Mouse (Mus musculus): ENCODE results near the gene Ush1g. TPM values are rescaled to one million over a fixed set of nuclear protein-coding genes. Genes with fewer than 3 reads are reported as not detected.

The Ush1g gene
- polyA plus RNA-seq, 1 experiment from 2014 or later: not detected

DNA sequence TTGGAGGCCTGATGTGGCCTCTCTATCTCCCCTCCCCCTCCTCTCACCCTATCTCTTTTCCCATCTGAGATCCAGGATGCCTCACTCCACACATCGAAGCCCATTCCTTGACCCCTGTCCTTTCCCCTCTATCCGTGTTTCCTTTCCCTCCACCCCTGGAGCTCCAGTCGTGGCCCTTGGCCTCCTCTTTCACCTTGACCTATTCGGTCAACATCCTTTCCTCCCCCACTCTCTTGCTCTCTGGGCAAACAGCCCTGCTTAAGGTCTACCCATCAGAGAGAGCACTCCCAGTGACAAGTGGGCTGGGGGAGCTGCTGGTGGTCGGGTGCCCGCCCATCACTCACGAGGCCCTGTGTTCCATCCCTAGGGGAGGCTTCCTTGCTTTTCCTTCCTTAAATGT, 48.1 kb downstream of the Ush1g start:
- H3K4me2 ChIP-seq (ENCODE audit: low read length): no peak overlapping the region
- 78% methylated on average over 7 of the region's 7 CpGs for WGBS
- DNase-seq (ENCODE audit: low spot score) (no peak), ATAC-seq (no peak)
- H3K9me3 ChIP-seq (replicated peaks; ENCODE audit: control insufficient read depth, low read length): no peaks in the 10 kb centered on the region
- peaks cover 5% of the 10 kb centered on the region; the same call in 1 of the 2 replicates for H3K4me1 ChIP-seq (ENCODE audit: control insufficient read depth, insufficient read depth, low read length)
- H3K9ac ChIP-seq (ENCODE audit: low read length): no peak overlapping the region
- no peak overlapping the region for H3K4me3 ChIP-seq (ENCODE audit: low read depth, low read length)
- H3K27me3 ChIP-seq (replicated peaks; ENCODE audit: control insufficient read depth, insufficient read depth, low read length): 0 out of 2 replicates have a peak, but pooled peaks cover 2% of the 10 kb centered on the region
- H3K36me3 ChIP-seq (ENCODE audit: control insufficient read depth, insufficient read depth, low read length): peaks cover 8% of the 10 kb centered on the region; the same call in 1 of the 2 replicates
- no peak overlapping the region for H3K27ac ChIP-seq (ENCODE audit: low read depth, low read length)

DNA sequence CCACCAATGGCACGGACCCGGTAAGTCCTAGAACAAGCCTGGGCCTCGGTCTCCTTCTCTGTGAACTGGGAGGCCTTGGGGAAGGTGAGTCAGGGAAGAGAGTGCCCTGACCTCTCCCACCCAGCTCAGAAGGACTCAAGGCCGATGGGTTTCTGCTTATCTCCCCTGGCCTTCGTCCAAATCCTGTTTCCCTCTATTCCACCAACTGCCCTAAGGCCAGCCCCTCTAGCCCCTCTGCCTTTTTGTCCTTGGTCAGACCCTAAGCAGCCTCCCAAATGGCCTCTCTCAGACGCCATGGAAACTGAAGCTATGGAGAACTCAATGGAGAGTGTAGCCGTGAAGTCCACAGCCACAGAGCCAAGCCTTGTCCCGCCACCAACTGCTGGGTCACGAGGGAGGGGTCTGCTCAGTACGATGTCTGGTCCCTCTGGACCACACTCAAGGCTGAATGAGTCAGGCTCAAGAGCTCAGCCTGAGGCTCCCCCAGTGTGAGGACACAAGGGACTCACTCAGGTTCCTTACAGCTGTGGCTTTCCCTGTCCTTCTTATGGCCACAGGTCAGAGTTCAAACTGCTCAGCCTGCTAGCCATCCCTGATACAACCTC, 48.8 kb downstream of the Ush1g start:
- Histone ChIP-seq H3K27ac (ENCODE audit: low read depth, low read length) (no peak overlapping the region), H3K4me3 (ENCODE audit: low read depth, low read length) (no peak overlapping the region), H3K9me3 (replicated peaks; ENCODE audit: control insufficient read depth, low read length) (no peaks in the 10 kb centered on the region), H3K36me3 (ENCODE audit: control insufficient read depth, insufficient read depth, low read length) (peaks cover 15% of the 10 kb centered on the region; the same call in 1 of the 2 replicates), H3K9ac (ENCODE audit: low read length) (no peak overlapping the region), H3K27me3 (replicated peaks; ENCODE audit: control insufficient read depth, insufficient read depth, low read length) (peaks cover 8% of the 10 kb centered on the region), H3K4me2 (ENCODE audit: low read length) (no peak overlapping the region), H3K4me1 (ENCODE audit: control insufficient read depth, insufficient read depth, low read length) (peaks cover 5% of the 10 kb centered on the region; the same call in 1 of the 2 replicates)
- WGBS: 72% methylated on average over 10 of the region's 10 CpGs
- ATAC-seq: no peak
- DNase-seq (ENCODE audit: low spot score): no peak

DNA sequence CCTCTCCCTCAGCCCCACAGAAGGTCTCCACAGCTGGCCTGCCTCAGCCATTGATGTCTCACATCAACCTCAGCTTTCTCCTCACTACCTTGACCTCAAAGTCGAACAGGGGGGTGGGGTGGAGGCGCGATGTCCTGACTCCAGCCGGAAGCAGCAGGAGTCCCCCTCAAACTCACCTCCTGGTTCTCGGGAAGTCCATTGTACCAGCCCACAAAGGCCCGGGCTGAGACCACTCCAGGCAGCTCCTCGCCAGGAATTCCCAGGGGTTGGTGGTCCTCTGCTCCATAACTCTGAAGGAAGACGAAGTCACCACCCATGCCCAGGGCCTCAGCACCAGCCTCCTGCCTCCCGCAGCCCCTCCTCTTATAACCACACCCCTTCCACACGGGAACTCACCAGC, 50.4 kb downstream of the Ush1g start:
- H3K27me3 ChIP-seq (replicated peaks; ENCODE audit: control insufficient read depth, insufficient read depth, low read length): peaks cover 23% of the 10 kb centered on the region
- 61% methylated on average over 10 of the region's 10 CpGs for WGBS
- DNase-seq (ENCODE audit: low spot score) (no peak), ATAC-seq (no peak)
- H3K4me2 ChIP-seq (ENCODE audit: low read length): no peak overlapping the region
- H3K9ac ChIP-seq (ENCODE audit: low read length): no peak overlapping the region
- H3K4me3 ChIP-seq (ENCODE audit: low read depth, low read length): no peak overlapping the region
- H3K9me3 ChIP-seq (replicated peaks; ENCODE audit: control insufficient read depth, low read length): no peaks in the 10 kb centered on the region
- H3K36me3 ChIP-seq (ENCODE audit: control insufficient read depth, insufficient read depth, low read length): peaks cover 17% of the 10 kb centered on the region; the same call in 1 of the 2 replicates
- peaks cover 9% of the 10 kb centered on the region; the same call in 1 of the 2 replicates for H3K4me1 ChIP-seq (ENCODE audit: control insufficient read depth, insufficient read depth, low read length)
- no peak overlapping the region for H3K27ac ChIP-seq (ENCODE audit: low read depth, low read length)

DNA sequence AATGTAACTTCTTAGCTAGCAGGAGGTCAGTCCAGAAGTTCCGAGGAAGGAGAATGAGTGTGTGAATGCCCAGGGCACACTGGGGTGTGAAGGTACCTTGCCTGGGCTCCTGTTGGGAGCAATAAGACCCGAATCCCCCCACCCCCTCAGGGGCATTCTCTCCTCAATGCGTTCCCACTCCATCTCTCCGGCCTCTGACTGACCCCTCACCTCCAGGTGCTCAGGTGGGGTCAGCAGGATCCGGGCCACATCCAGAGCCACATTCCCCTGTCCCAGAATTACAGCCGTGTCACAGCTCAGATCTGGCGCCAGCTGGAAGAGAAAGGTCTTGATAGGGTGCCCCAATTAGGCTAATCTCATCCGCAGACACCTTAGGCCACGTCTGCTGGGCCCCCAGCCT, 50.8 kb downstream of the Ush1g start:
- H3K4me2 ChIP-seq (ENCODE audit: low read length): no peak overlapping the region
- no peak overlapping the region for H3K27ac ChIP-seq (ENCODE audit: low read depth, low read length)
- no peaks in the 10 kb centered on the region for H3K9me3 ChIP-seq (replicated peaks; ENCODE audit: control insufficient read depth, low read length)
- DNase-seq (ENCODE audit: low spot score) (no peak), ATAC-seq (no peak)
- H3K36me3 ChIP-seq (ENCODE audit: control insufficient read depth, insufficient read depth, low read length): peaks cover 17% of the 10 kb centered on the region; the same call in 1 of the 2 replicates
- H3K9ac ChIP-seq (ENCODE audit: low read length): no peak overlapping the region
- H3K4me1 ChIP-seq (ENCODE audit: control insufficient read depth, insufficient read depth, low read length): peaks cover 8% of the 10 kb centered on the region; the same call in 1 of the 2 replicates
- 82% methylated on average over 9 of the region's 9 CpGs for WGBS
- H3K27me3 ChIP-seq (replicated peaks; ENCODE audit: control insufficient read depth, insufficient read depth, low read length): peaks cover 27% of the 10 kb centered on the region
- no peak overlapping the region for H3K4me3 ChIP-seq (ENCODE audit: low read depth, low read length)

DNA sequence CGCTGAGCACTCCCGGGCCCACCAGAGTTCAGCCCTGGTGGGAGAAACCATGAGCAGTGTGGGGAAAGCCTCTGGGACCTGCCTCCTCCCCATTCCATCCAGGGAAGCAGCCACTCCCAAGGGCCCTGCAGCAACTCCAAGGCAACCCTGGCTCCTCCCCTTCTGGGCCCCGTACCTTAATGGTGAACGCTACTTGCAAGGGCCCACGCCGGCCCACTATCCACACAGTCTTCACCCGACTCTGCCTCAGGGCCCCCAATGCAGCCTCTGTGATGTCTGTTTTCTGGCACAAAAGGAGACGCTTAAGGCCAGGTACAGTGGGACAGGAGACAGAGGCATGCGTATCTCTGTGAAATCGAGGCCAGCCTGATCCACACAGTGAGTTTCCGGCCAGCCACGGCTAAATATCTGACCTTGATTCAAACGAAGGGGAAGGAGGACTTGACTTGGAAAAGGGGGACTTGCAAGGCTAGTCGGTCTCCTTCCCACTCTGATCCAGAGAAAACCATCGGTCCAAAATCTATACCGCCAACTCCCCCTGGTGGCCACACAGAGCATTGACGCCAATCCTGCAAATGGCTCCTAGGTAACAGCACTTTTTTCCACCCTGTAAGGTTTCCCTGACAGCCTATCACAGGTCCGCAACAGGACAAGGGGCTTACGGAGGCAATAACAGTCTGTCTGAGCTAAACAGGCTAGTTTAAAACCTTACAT, 51.5 kb downstream of the Ush1g start:
- no peak overlapping the region for H3K27ac ChIP-seq (ENCODE audit: low read depth, low read length)
- H3K4me2 ChIP-seq (ENCODE audit: low read length): no peak overlapping the region
- H3K27me3 ChIP-seq (replicated peaks; ENCODE audit: control insufficient read depth, insufficient read depth, low read length): peaks cover 35% of the 10 kb centered on the region
- ATAC-seq (peak; percentile 38), DNase-seq (ENCODE audit: low spot score) (peak; percentile 88)
- 32% methylated on average over 18 of the region's 19 CpGs for WGBS
- no peak overlapping the region for H3K9ac ChIP-seq (ENCODE audit: low read length)
- peaks cover 17% of the 10 kb centered on the region; the same call in 1 of the 2 replicates for H3K36me3 ChIP-seq (ENCODE audit: control insufficient read depth, insufficient read depth, low read length)
- H3K9me3 ChIP-seq (replicated peaks; ENCODE audit: control insufficient read depth, low read length): no peaks in the 10 kb centered on the region
- H3K4me1 ChIP-seq (ENCODE audit: control insufficient read depth, insufficient read depth, low read length): peaks cover 4% of the 10 kb centered on the region; the same call in 1 of the 2 replicates
- no peak overlapping the region for H3K4me3 ChIP-seq (ENCODE audit: low read depth, low read length)

DNA sequence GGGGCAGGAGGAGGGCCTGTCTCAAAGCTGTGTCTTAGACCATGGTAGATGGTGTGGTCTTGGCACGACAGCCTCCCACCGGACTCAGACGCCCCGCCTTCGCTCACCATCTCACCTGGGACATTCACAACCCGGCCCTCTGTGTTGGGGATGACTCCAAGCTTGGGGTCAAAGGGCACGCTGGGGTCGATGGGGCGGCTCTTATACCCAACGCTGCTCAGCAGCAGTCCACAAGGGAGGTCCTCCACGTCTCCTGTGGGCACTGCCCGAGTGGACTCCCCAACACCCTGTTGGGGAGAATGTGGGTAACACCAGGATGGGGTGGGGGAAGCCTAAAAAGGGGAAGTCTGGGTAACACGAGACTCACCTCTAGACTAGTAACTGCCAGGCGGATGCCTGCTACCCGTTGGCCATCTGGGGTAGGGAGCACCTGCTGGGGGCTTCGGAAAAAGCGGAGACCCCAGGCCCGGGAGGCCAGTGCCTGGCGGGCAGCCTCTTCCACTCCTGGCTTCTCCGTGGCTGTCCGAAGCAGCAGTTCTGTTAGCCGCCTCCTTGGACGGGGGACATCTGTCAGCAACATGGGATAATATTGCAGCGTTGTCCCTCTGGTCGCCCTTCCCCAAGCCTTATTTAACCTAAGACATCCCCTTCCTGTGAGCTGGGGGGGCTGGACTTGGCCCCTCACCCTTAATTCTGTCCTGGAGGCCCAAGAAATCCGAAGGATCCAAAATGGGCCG, 52.3 kb downstream of the Ush1g start:
- H3K9me3 ChIP-seq (replicated peaks; ENCODE audit: control insufficient read depth, low read length): no peaks in the 10 kb centered on the region
- peaks cover 4% of the 10 kb centered on the region; the same call in 1 of the 2 replicates for H3K4me1 ChIP-seq (ENCODE audit: control insufficient read depth, insufficient read depth, low read length)
- H3K27ac ChIP-seq (ENCODE audit: low read depth, low read length): no peak overlapping the region
- H3K4me2 ChIP-seq (ENCODE audit: low read length): no peak overlapping the region
- H3K4me3 ChIP-seq (ENCODE audit: low read depth, low read length): no peak overlapping the region
- DNase-seq (ENCODE audit: low spot score) (no peak), ATAC-seq (no peak)
- 92% methylated on average over 27 of the region's 27 CpGs for WGBS
- peaks cover 43% of the 10 kb centered on the region for H3K27me3 ChIP-seq (replicated peaks; ENCODE audit: control insufficient read depth, insufficient read depth, low read length)
- no peak overlapping the region for H3K9ac ChIP-seq (ENCODE audit: low read length)
- H3K36me3 ChIP-seq (ENCODE audit: control insufficient read depth, insufficient read depth, low read length): peaks cover 17% of the 10 kb centered on the region; the same call in 1 of the 2 replicates

DNA sequence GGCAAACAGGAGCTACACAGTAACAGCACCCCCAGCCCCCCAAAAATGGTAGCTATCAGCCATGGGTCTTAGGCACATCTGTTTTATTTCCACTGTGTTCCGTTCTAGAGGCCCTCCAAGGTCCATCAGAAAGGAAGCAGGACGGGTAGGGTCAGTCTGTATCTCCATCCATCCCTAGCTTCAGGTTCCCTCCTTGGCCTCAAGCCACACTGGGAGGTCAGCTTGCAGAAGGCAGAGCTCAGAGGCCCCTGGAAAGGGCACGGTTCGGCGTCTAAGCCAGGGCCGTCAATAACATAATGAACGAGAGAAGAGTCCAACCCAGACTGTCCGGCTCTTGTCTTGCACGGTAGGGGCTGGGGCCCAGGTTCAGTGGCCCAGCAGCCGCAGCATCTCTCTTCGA, 53.9 kb downstream of the Ush1g start:
- Histone ChIP-seq H3K27me3 (replicated peaks; ENCODE audit: control insufficient read depth, insufficient read depth, low read length) (peaks cover 48% of the 10 kb centered on the region), H3K4me2 (ENCODE audit: low read length) (no peak overlapping the region), H3K9me3 (replicated peaks; ENCODE audit: control insufficient read depth, low read length) (no peaks in the 10 kb centered on the region), H3K36me3 (ENCODE audit: control insufficient read depth, insufficient read depth, low read length) (peaks cover 17% of the 10 kb centered on the region; the same call in 1 of the 2 replicates), H3K27ac (ENCODE audit: low read depth, low read length) (no peak overlapping the region), H3K4me3 (ENCODE audit: low read depth, low read length) (no peak overlapping the region), H3K9ac (ENCODE audit: low read length) (no peak overlapping the region), H3K4me1 (ENCODE audit: control insufficient read depth, insufficient read depth, low read length) (peaks cover 4% of the 10 kb centered on the region; the same call in 1 of the 2 replicates)
- WGBS: 80% methylated on average over 11 of the region's 11 CpGs
- DNase-seq (ENCODE audit: low spot score): no peak
- ATAC-seq: no peak

DNA sequence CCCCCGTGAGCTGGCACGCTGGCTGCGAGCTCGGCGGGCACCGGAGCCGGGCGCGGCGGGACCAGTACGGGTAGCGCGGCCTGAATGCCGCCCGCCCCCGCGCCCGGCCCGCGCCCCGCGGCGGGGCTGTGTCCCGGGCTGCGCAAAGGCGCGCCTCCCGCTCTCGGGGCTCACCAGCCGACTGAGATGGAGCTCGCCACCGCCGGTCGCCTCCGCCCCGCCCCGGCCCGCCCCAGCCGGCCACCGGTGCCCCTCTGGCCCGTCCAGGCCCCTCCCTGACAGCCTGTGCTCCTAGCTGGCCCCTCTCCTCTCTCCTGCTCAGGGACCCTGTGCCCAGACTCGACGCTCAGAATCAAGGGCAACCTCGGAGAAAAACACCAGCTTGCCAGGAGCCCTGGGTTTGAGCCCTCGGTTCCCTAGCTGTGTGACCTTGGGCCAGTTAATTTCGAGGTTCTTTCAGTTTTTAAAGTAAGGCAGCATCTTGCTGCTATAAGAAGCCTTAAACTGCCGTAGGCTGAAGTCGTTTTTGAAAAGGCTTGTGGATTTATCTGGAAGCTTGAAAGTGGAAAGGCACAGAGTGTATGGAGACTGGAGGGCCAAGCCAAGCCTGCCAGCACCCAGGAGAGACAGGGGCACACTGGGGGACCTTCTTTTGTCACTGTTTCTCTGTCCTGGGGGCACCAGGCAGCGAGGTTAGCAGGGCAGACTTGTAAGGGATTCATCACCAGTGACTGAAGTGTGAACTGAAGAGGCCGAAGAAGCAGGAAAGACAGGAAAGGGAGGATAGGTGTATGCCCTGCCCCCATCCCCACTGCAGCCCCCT, 54.6 kb downstream of the Ush1g start, which contains the start of gene Grin2c:
Gene Grin2c, minus strand, starts transcription at position 183 of the 823 bp plus-strand sequence.
- H3K36me3 ChIP-seq (ENCODE audit: control insufficient read depth, insufficient read depth, low read length): peaks cover 17% of the 10 kb centered on the region; the same call in 1 of the 2 replicates
- peaks cover 48% of the 10 kb centered on the region for H3K27me3 ChIP-seq (replicated peaks; ENCODE audit: control insufficient read depth, insufficient read depth, low read length)
- no peak within 1 kb of the TSS for H3K27ac ChIP-seq (ENCODE audit: low read depth, low read length)
- no peaks in the 10 kb centered on the region for H3K9me3 ChIP-seq (replicated peaks; ENCODE audit: control insufficient read depth, low read length)
- DNase-seq (ENCODE audit: low spot score) (no peak), ATAC-seq (no peak)
- peaks cover 4% of the 10 kb centered on the region; the same call in 1 of the 2 replicates for H3K4me1 ChIP-seq (ENCODE audit: control insufficient read depth, insufficient read depth, low read length)
- peak within 1 kb of the TSS; percentile 24 for H3K4me3 ChIP-seq (ENCODE audit: low read depth, low read length)
- peak within 1 kb of the TSS; percentile 35 for H3K9ac ChIP-seq (ENCODE audit: low read length)
- 6% methylated on average over 46 of the region's 50 CpGs for WGBS
- peak within 1 kb of the TSS; percentile 48 for H3K4me2 ChIP-seq (ENCODE audit: low read length)
